Mouse (Mus musculus) ES-Bruce4 (cell line): Measurements from ENCODE around the gene Pgrmc2. TPM values are rescaled to one million over a fixed set of nuclear protein-coding genes. Genes with fewer than 3 reads are reported as not detected.

Experiments used
- H3K27ac ChIP-seq: 2 replicates; pipeline ENCODE4 v1.5.1; 2012; ENCODE audit warnings: low read length, inconsistent platforms; ENCODE audit not compliant: insufficient read depth
- H3K27me3 ChIP-seq: 2 replicates; pipeline ENCODE4 v1.6.1; 2012; ENCODE audit warnings: mild to moderate bottlenecking, low read length, inconsistent platforms; ENCODE audit not compliant: control insufficient read depth, poor library complexity, insufficient read depth, severe bottlenecking
- H3K36me3 ChIP-seq: 2 replicates; pipeline ENCODE4 v1.6.1; 2012; ENCODE audit warnings: inconsistent platforms, mild to moderate bottlenecking, low read length, moderate library complexity; ENCODE audit not compliant: control insufficient read depth, poor library complexity, insufficient read depth, severe bottlenecking
- H3K4me1 ChIP-seq: one replicate; pipeline ENCODE4 v1.8.1; 2011; ENCODE audit warnings: low read length; ENCODE audit not compliant: control insufficient read depth, insufficient read depth
- H3K4me3 ChIP-seq: 2 replicates; pipeline ENCODE4 v1.5.1; 2011; ENCODE audit warnings: low read depth, mild to moderate bottlenecking, low read length
- H3K9ac ChIP-seq: 2 replicates; pipeline ENCODE4 v1.6.1; 2012; ENCODE audit warnings: low read depth, mild to moderate bottlenecking, inconsistent platforms; ENCODE audit not compliant: poor library complexity, severe bottlenecking
- H3K9me3 ChIP-seq: replicated peaks from 2 replicates; pipeline ENCODE4 v1.6.1; 2012; ENCODE audit warnings: mild to moderate bottlenecking, low read length, inconsistent platforms; ENCODE audit not compliant: control insufficient read depth, poor library complexity, insufficient read depth, severe bottlenecking
- CTCF ChIP-seq: IDR thresholded peaks from one replicate; pipeline ENCODE4 v1.8.1; 2011; ENCODE audit warnings: low read depth, low read length
- EP300 ChIP-seq: IDR thresholded peaks from 2 replicates; pipeline ENCODE4 v1.6.1; 2011; ENCODE audit warnings: low read depth, low read length; ENCODE audit not compliant: insufficient read depth
- POLR2A ChIP-seq: IDR thresholded peaks from one replicate; pipeline ENCODE4 v1.8.1; 2011; ENCODE audit warnings: low read length; ENCODE audit not compliant: insufficient read depth
- polyA plus RNA-seq: library from polyadenylated mRNA; stranded (reverse); fragments of >200 nt; gene quantifications from 2 replicates; pipeline ENCODE4 v1.2.4, GENCODE M21; 2011; ENCODE audit warnings: low read depth; ENCODE audit not compliant: missing spikeins, insufficient read depth, insufficient read length

Pgrmc2 gene
- polyA plus RNA-seq, 1 experiment, result 48.0 TPM

- H3K27me3 ChIP-seq, result no peaks in the 10 kb centered on the region
- no peaks in the 10 kb centered on the region for H3K36me3 ChIP-seq
- H3K9ac ChIP-seq, result no peak overlapping the region
- TF ChIP-seq EP300, result no peak
- no peak for TF ChIP-seq CTCF
- no peak for TF ChIP-seq POLR2A
- no peaks in the 10 kb centered on the region for H3K9me3 ChIP-seq
- H3K4me3 ChIP-seq, result no peak overlapping the region
- H3K4me1 ChIP-seq, result no peaks in the 10 kb centered on the region
- H3K27ac ChIP-seq, result no peak overlapping the region
Measured at GRCm38 (mm10) chr3:41092311-41092710, 9.5 kb upstream of the Pgrmc2 start.

GRCm38 (mm10) chr3:41090839-41091238 lies 8.0 kb upstream of the Pgrmc2 start:
- H3K9ac ChIP-seq, result no peak overlapping the region
- TF ChIP-seq POLR2A (no peak), EP300 (no peak), CTCF (no peak)
- H3K27ac ChIP-seq, result no peak overlapping the region
- no peaks in the 10 kb centered on the region for H3K36me3 ChIP-seq
- no peaks in the 10 kb centered on the region for H3K4me1 ChIP-seq
- H3K9me3 ChIP-seq, result no peaks in the 10 kb centered on the region
- H3K4me3 ChIP-seq, result no peak overlapping the region
- H3K27me3 ChIP-seq, result no peaks in the 10 kb centered on the region

GRCm38 (mm10) chr3:41087071-41087470 lies 4.2 kb upstream of the Pgrmc2 start:
- Histone ChIP-seq H3K4me3 (no peak overlapping the region), H3K27me3 (no peaks in the 10 kb centered on the region), H3K36me3 (no peaks in the 10 kb centered on the region), H3K9me3 (no peaks in the 10 kb centered on the region), H3K4me1 (peaks cover 2% of the 10 kb centered on the region), H3K9ac (no peak overlapping the region), H3K27ac (no peak overlapping the region)
- TF ChIP-seq POLR2A (no peak), EP300 (no peak), CTCF (no peak)

- Histone ChIP-seq H3K36me3 (no peaks in the 10 kb centered on the region), H3K4me3 (no peak overlapping the region), H3K27me3 (no peaks in the 10 kb centered on the region), H3K4me1 (peaks cover 4% of the 10 kb centered on the region), H3K9me3 (no peaks in the 10 kb centered on the region), H3K9ac (peak overlapping the region; percentile 89; the same call in 1 of the 2 replicates), H3K27ac (0 out of 2 replicates have a peak overlapping the region, but pooled peaks have one; percentile 5)
- no peak for TF ChIP-seq CTCF
- TF ChIP-seq POLR2A, result no peak
- TF ChIP-seq EP300, result no peak
Measured at GRCm38 (mm10) chr3:41084421-41084820, 1.6 kb upstream of the Pgrmc2 start.

- H3K4me3 ChIP-seq, result peak overlapping the region; percentile 98
- no peaks in the 10 kb centered on the region for H3K9me3 ChIP-seq
- H3K27ac ChIP-seq, result peak overlapping the region; percentile 5; the same call in 1 of the 2 replicates
- no peaks in the 10 kb centered on the region for H3K27me3 ChIP-seq
- no peaks in the 10 kb centered on the region for H3K36me3 ChIP-seq
- TF ChIP-seq CTCF (no peak), EP300 (no peak), POLR2A (no peak)
- peaks cover 4% of the 10 kb centered on the region for H3K4me1 ChIP-seq
- peak overlapping the region; percentile 89 for H3K9ac ChIP-seq
Measured at GRCm38 (mm10) chr3:41083790-41084112, 905 bp upstream of the Pgrmc2 start.

GRCm38 (mm10) chr3:41082520-41082884 lies 344 bp downstream of the Pgrmc2 start:
- Histone ChIP-seq H3K27me3 (no peaks in the 10 kb centered on the region), H3K4me1 (peaks cover 4% of the 10 kb centered on the region), H3K9me3 (no peaks in the 10 kb centered on the region), H3K9ac (peak overlapping the region; percentile 89), H3K36me3 (no peaks in the 10 kb centered on the region; the same call in none of the 2 replicates), H3K4me3 (peak overlapping the region; percentile 92), H3K27ac (no peak overlapping the region)
- TF ChIP-seq CTCF (no peak), EP300 (no peak), POLR2A (no peak)
